Mouse (Mus musculus) bone marrow, adult 2 months (tissue): Measurements from ENCODE around the gene Baz2b.

Experiments
- CTCF ChIP-seq: fragments of 200-500 bp; IDR thresholded peaks from 2 replicates; pipeline ENCODE4 v1.5.1; 2011; ENCODE audit warnings: low read length, control low read depth; ENCODE audit not compliant: control insufficient read depth, insufficient read depth
- POLR2A ChIP-seq: fragments of 200-500 bp; IDR thresholded peaks from 2 replicates; pipeline ENCODE4 v1.6.1; 2011; ENCODE audit warnings: low read depth, mild to moderate bottlenecking, control low read depth, low read length, borderline replicate concordance; ENCODE audit not compliant: control insufficient read depth

- no peak for TF ChIP-seq CTCF
- no peak for TF ChIP-seq POLR2A
These were observed 305.6 kb downstream of the Baz2b start for GRCm38 (mm10) chr2:59904007-59904406.
